Mouse (Mus musculus) left cerebral cortex, postnatal 25 days (tissue): ENCODE measurements around the gene Neurl1b. TPM values are rescaled to one million over a fixed set of nuclear protein-coding genes. Genes with fewer than 3 reads are reported as not detected.

Experiments used
- DNase-seq, 2 experiments: peaks; one replicate each; pipeline ENCODE4 v3.0.0; 2022; ENCODE audit warnings: low spot score in 2 of 2, mixed read lengths in 1 of 2
- intact Hi-C: fragments of 180-260 bp; cut with DNase I; formaldehyde crosslinking; loops from one replicate; pipeline ENCODE4 v1.15.1; 2025
- total RNA-seq, 2 experiments: library from RNA; stranded (reverse); gene quantifications; 2 replicates each; pipeline ENCODE4 v1.2.3; 2021

Gene Neurl1b
- total RNA-seq, 2 experiments from 2014 or later, result 75.2 to 75.9 TPM

- DNase-seq, result no peak
- intact Hi-C loops, result no loop called here
Measured at GRCm38 (mm10) chr17:26390666-26391065, 24.0 kb upstream of the Neurl1b start.

- no peak for DNase-seq
- intact Hi-C loops, result no loop called here
Measured at GRCm38 (mm10) chr17:26392355-26392754, 22.3 kb upstream of the Neurl1b start.

DNA sequence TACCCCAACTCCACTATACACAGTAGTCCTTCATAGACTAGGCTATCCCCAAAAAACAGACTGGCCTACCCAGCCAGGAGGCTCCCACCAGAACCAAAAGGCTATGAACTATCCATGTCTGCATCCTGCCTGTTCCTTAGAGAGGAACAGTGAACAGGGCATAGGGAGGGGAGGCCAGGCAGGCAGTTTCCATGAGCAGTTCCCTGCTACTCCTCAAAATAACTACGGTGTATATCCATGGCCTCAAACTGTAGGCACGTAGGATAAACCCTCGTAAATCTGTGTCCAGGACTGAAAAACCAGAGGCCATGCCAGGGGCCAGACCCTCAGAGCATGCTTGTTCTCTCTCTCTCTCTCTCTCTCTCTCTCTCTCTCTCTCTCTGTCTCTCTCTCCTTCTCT lies 17.9 kb upstream of the Neurl1b start:
- no peak for DNase-seq
- intact Hi-C loops, result no loop called here

GRCm38 (mm10) chr17:26397339-26397738 lies 17.3 kb upstream of the Neurl1b start:
- peak; percentile 64 to 94 for DNase-seq
- intact Hi-C loops, result no loop called here

GRCm38 (mm10) chr17:26405340-26406100 lies 9.1 kb upstream of the Neurl1b start:
- peak; percentile 72 to 93 for DNase-seq
- intact Hi-C loops, result no loop called here

DNA sequence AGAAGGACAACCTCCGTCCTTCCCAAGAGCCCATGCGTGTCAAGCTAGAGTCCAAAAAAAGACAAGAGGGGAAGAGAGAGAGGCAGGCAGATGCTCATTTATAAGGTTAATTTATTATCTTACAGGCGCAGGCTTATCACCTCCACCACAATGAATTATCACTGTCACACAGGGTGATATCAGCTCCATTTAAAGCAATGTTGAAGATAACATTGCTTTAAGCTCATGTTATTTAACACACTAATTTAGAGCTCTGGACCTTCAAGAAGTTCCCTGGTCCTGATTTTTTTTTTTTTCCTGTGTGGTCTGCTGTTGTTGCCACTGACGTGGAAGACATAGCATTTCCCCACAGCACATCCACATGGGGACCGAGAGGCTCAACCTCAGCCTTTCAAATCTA lies 1.7 kb upstream of the Neurl1b start:
- intact Hi-C loops, result no loop called here
- no peak for DNase-seq

GRCm38 (mm10) chr17:26414184-26414522 lies 476 bp upstream of the Neurl1b start:
- no peak for DNase-seq
- intact Hi-C loops, result no loop called here

DNA sequence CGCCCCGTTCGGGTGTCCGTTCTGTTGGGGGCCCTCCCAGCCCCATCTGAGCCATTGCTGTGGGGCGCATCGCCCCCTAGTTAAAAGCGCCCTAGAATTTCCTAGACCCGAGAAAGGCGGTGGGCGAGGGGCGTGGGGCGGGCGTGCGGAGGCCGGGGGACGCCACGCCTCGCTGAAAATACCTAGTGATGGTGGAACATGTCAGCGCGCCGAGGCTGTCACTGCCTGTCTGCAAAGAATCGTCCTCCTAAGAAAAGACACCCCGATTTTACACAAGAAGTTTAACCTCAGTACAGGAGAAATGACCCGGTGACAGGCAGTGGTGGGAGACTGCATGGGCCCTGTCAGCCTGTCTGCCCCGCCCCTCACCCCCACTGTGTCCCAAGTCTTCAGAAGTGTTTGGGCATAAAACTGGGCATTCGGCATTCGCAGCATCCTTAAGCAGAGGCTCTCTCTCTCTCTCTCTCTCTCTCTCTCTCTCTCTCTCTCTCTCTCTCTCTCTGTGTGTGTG lies 781 bp downstream of the Neurl1b start:
- intact Hi-C loops, result no loop called here
- DNase-seq, result peak in 1 of 2 experiments; percentile 46

DNA sequence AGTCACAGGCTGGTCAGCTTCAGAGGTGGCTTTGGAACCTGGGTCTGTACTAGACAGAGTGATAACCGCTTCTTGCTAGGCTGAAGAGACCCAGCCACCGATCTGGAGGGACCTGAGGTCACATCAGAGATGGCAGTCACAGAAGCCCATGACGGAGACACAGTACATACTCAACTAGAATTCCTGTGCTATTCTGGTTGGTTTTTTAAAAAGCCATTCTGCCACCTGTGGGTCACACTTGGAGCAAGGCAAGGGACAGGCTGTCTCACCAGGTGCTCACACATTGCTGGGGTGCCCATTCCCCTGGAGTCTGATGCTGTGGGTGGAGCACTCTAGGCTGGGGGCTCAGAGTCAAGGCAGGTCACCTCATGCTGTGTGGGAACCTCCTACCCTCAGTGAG lies 1.5 kb downstream of the Neurl1b start:
- no peak for DNase-seq
- intact Hi-C loops, result no loop called here

DNA sequence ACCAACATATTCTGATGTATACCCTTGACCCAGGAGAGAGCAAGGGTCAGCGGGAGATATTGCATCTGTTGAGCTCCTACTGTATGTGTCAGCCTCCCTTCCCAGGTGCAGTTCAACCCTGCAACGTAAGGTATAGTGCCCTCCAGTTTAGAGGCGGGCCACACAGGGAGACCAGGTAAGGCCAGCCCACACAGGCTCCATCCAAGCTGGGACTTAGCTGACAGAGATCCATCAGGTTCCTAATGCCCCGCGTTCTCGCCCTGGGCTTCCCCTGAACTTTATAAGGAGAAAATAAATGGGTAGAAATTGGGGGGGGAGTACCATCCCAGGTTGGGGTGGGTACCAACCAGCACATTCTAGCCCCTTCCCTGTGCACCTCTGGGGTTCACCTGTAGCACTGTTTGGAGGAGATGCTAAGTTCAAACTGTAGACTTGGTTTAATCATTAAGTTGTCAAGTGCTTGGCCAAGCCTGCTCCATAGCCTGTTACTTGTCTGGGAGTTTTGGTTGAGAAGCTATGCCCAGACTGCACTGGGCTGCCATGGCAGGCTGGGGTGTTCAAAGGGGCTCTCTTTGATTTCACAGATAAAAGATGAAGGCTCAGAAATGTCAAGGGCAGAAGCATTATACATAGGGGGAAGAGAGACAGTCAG lies 3.3 kb downstream of the Neurl1b start:
- intact Hi-C loops, result no loop called here
- DNase-seq, result no peak

GRCm38 (mm10) chr17:26420491-26421247 lies 6.0 kb downstream of the Neurl1b start:
- intact Hi-C loops, result loop anchor here (2.0 kb wide), 1 partner anchor 108 kb away; no protein-coding TSS in a partner anchor
- DNase-seq, result peak in 1 of 2 experiments; percentile 38

- intact Hi-C loops, result loop anchor here (2.0 kb wide), 1 partner anchor 109 kb away; no protein-coding TSS in a partner anchor
- DNase-seq, result peak in 1 of 2 experiments; percentile 47
Measured at GRCm38 (mm10) chr17:26421561-26421960, 6.9 kb downstream of the Neurl1b start.

DNA sequence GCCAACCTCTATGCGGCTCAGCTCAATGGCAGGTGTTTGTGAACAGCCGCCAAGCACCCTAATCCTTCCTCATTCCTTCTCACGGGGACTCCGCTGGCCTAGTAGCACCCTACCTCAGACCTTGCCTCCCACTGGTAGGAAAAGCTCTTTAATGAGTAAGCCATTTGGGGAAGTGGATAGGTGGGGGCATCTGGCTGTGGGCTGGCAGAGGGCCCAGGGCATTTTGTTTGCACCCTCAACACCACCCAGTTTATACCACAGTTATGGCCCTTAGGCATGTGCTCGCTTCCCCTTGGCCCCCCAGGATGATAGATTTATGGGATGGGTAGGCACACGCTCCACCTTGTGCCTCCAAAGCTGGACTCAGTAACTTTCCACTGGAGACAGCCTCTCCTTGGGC lies 7.8 kb downstream of the Neurl1b start:
- intact Hi-C loops, result no loop called here
- DNase-seq, result no peak

DNA sequence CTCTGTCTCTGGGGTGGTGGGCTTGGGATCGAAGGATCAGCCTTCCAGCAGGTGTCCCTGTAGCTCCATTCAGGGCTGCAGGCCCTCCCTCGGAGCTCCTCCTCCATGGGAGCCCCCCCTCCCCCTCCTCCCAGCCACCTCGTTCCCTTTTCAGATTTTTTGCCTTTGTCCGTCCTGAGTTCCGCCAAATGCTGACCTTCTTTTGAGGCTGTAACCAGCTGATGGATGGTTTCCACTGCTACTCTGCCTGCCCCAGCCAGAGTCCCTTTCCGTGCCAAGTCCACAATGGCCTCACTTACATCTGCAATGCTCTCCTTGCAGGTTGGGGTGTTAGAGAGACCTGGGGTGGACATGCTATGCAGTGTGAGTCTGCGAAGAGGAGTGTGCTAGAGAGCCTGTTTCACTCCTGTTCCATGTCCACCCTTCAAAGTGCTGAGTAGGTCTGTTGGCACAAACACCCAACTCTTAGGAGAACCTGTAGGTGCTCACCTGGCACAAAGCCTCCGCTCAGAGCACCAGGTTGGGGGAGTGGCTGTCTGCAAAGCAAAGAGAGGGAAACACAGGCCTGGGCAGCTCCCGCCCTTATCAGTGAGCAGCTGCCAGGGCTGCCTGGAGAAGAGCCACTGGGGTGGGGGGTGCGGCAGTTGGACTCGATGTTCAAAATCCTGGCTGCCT lies 9.5 kb downstream of the Neurl1b start:
- DNase-seq, result peak in 1 of 2 experiments; percentile 32
- intact Hi-C loops, result no loop called here

- peak in 1 of 2 experiments; percentile 32 for DNase-seq
- intact Hi-C loops, result no loop called here
Measured at GRCm38 (mm10) chr17:26424973-26425735, 10.5 kb downstream of the Neurl1b start.

DNA sequence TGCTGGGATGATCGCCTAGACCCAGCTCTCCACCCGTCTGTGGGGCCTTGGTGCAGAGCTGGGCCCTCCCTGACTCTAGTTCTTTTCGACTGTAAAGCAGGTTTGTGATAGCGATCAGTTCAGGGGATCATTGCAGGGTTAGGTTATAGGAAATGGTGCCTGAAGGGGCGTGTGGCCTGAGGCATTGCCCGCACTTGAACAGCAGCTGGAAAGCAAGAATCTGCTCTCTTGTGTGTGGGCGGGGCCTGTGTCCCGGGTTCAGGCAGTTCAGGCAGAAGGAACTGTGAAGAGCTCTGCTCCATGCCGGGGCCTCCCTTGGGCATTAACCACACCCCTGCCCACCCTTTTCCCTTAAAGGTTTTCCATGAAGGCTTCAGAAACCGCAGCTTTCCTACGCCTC lies 18.7 kb downstream of the Neurl1b start:
- DNase-seq, result no peak
- intact Hi-C loops, result no loop called here

GRCm38 (mm10) chr17:26437089-26437815 lies 22.6 kb downstream of the Neurl1b start:
- no peak for DNase-seq
- intact Hi-C loops, result no loop called here

DNA sequence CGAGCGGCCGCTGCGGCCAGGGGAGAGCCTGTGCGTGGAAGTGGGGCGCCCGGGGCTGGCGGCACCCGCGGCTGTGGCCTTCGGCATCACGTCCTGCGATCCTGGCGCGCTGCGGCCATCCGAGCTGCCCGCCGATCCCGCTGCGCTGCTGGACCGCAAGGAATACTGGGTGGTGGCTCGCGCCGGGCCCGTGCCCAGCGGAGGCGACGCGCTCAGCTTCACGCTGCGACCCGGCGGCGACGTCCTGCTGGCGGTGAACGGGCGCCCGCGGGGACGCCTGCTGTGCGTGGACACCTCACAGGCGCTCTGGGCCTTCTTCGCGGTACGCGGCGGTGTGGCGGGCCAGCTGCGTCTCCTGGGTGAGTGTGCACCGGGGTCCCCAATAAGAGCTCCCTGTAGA lies 24.4 kb downstream of the Neurl1b start:
- intact Hi-C loops, result no loop called here
- DNase-seq, result no peak
